Mouse (Mus musculus): ENCODE measurements at regions not wholly inside any gene's neighbourhood (a gene's known extent, or its start where the extent isn't known, plus 50 kb on each side); places are given as distances from the start of the nearest gene placed in this dataset.

DNA sequence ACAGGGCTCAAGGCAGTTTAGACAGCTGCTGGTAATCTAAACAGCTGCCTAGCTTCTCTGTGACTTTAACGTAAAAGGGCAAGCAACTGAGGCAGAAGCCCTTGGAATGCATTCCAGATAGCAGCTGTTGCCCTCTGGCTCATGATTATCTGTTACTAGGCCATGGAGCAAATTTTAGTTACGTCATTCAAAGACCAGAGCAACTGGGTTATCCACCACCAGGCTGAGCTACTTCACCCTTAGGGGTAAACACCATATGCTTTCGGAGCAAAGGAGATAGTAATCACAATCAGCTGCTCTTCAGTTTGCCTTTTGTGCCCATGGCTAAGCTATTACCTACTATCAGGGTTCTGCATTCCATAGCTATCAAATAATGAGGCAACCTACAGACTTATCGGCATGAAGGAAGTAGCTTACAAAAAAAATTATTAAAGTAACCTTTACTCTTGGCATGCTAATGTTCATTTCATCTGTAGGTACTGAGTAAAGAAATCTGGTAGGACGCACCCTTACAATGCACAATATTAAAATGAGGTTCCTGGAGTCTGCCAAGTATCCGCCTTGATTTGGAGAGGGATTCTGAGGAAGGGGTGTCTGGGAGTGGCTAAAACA is 212.2 kb downstream of the Car2 start:
- Histone ChIP-seq H3K4me3 (ENCODE audit: low read depth, low read length) (no peak overlapping the region), H3K36me3 (ENCODE audit: control insufficient read depth, insufficient read depth, low read length) (no peaks in the 10 kb centered on the region), H3K4me1 (ENCODE audit: control insufficient read depth, insufficient read depth, insufficient read length, low read length) (no peaks in the 10 kb centered on the region), H3K27me3 (ENCODE audit: control insufficient read depth, insufficient read depth, low read length) (no peaks in the 10 kb centered on the region), H3K27ac (ENCODE audit: insufficient read depth, low read depth, low read length) (no peak overlapping the region)
- WGBS: 32% methylated on average over 6 of the region's 6 CpGs
- no peak for TF ChIP-seq CTCF (IDR thresholded peaks at IDR 0.05; ENCODE audit: extremely low read depth, insufficient read length, insufficient replicate concordance, low read depth, low read length)
- TF ChIP-seq POLR2A (IDR thresholded peaks at IDR 0.05; ENCODE audit: low read depth, low read length): no peak

DNA sequence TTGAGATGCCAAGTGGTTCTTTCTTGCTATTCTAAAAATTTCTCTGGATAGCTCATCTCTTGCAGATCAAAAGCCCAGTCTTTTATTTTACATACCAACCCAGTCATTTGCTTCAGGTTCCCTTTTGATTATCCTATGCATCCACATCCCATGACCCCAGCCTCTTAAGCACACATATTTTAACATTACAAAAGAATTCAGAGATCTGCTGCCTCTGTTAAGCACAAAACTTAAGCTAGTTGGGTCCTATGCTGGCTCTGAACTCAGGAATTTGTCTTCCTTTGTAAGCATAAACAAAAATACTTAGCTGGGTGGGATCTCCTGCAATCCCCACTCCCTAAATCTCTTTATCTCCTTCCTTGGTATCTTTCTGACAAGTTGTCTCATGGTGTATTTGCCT is 212.9 kb downstream of the Car2 start:
- TF ChIP-seq CTCF (IDR thresholded peaks at IDR 0.05; ENCODE audit: extremely low read depth, insufficient read length, insufficient replicate concordance, low read depth, low read length) (no peak), POLR2A (IDR thresholded peaks at IDR 0.05; ENCODE audit: low read depth, low read length) (no peak)
- Histone ChIP-seq H3K27ac (ENCODE audit: insufficient read depth, low read depth, low read length) (no peak overlapping the region), H3K4me3 (ENCODE audit: low read depth, low read length) (no peak overlapping the region), H3K27me3 (ENCODE audit: control insufficient read depth, insufficient read depth, low read length) (no peaks in the 10 kb centered on the region), H3K4me1 (ENCODE audit: control insufficient read depth, insufficient read depth, insufficient read length, low read length) (no peaks in the 10 kb centered on the region), H3K36me3 (ENCODE audit: control insufficient read depth, insufficient read depth, low read length) (no peaks in the 10 kb centered on the region)

DNA sequence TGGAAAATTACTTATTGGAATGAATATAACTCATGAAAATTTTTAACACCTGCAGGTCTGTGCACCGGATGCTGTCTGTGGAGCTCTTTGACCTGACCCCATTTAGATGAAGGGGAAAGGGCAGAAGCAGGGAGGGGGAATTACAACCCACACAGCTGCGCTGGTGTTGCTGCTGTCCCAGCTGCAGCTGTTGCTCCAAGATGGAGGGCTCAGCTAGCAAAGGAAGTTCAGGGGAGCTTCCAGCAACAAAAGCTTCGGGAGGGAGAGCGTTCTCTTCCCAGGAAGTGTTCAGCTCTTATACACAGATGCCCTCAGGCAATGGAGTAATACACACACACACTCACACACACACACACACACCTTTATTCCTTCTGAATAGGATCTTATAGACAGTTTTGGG is 219.6 kb downstream of the Car2 start:
- TF ChIP-seq POLR2A (IDR thresholded peaks at IDR 0.05; ENCODE audit: low read depth, low read length): no peak
- TF ChIP-seq CTCF (IDR thresholded peaks at IDR 0.05; ENCODE audit: extremely low read depth, insufficient read length, insufficient replicate concordance, low read depth, low read length): no peak
- WGBS: 75% methylated on average over 4 of the region's 4 CpGs
- Histone ChIP-seq H3K27ac (ENCODE audit: insufficient read depth, low read depth, low read length) (no peak overlapping the region), H3K27me3 (ENCODE audit: control insufficient read depth, insufficient read depth, low read length) (no peaks in the 10 kb centered on the region), H3K4me1 (ENCODE audit: control insufficient read depth, insufficient read depth, insufficient read length, low read length) (no peaks in the 10 kb centered on the region), H3K36me3 (ENCODE audit: control insufficient read depth, insufficient read depth, low read length) (no peaks in the 10 kb centered on the region), H3K4me3 (ENCODE audit: low read depth, low read length) (no peak overlapping the region)

DNA sequence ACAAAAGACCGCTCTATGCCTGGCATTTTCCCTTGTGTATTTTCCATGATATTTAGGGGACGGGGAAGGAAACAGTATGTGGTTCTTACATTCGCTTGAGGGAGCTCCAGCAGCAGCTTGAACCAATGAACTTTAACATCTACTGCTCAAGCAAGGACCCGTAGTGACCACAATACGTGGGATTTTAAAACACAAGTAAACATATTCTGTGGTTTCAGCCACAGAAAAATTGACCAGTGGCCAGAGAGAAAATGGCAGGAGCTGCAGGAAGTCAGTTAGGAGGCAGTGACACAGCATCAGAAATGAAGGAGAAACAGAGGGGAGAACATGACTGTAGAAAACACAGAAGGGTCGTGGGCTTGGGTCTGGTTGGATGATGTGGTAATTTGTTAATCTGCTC is 220.2 kb downstream of the Car2 start:
- 79% methylated on average over 6 of the region's 6 CpGs for WGBS
- no peaks in the 10 kb centered on the region for H3K27me3 ChIP-seq (ENCODE audit: control insufficient read depth, insufficient read depth, low read length)
- no peak overlapping the region for H3K4me3 ChIP-seq (ENCODE audit: low read depth, low read length)
- no peaks in the 10 kb centered on the region for H3K36me3 ChIP-seq (ENCODE audit: control insufficient read depth, insufficient read depth, low read length)
- H3K4me1 ChIP-seq (ENCODE audit: control insufficient read depth, insufficient read depth, insufficient read length, low read length): no peaks in the 10 kb centered on the region
- no peak overlapping the region for H3K27ac ChIP-seq (ENCODE audit: insufficient read depth, low read depth, low read length)
- TF ChIP-seq CTCF (IDR thresholded peaks at IDR 0.05; ENCODE audit: extremely low read depth, insufficient read length, insufficient replicate concordance, low read depth, low read length) (no peak), POLR2A (IDR thresholded peaks at IDR 0.05; ENCODE audit: low read depth, low read length) (no peak)

DNA sequence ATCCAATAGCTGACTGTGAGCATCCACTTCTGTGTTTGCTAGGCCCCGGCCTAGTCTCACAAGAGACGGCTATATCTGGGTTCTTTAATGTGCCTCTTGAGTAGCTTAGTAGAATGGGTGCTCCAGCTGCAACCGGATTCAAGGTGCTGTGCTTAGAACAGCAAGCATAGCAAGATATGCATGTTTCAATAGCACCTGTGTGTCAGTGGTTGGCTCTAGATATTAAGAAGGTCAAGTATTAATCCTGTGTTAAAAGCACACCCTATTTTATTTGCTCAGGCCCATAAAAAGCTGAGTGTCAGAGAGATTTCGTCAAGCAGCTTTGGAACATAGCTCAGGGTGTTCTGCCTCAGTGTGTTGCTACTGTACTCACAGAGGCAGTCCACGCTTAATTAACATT is 221.2 kb downstream of the Car2 start:
- no peak for TF ChIP-seq POLR2A (IDR thresholded peaks at IDR 0.05; ENCODE audit: low read depth, low read length)
- no peak for TF ChIP-seq CTCF (IDR thresholded peaks at IDR 0.05; ENCODE audit: extremely low read depth, insufficient read length, insufficient replicate concordance, low read depth, low read length)
- Histone ChIP-seq H3K36me3 (ENCODE audit: control insufficient read depth, insufficient read depth, low read length) (no peaks in the 10 kb centered on the region), H3K4me1 (ENCODE audit: control insufficient read depth, insufficient read depth, insufficient read length, low read length) (no peaks in the 10 kb centered on the region), H3K27me3 (ENCODE audit: control insufficient read depth, insufficient read depth, low read length) (no peaks in the 10 kb centered on the region), H3K4me3 (ENCODE audit: low read depth, low read length) (no peak overlapping the region), H3K27ac (ENCODE audit: insufficient read depth, low read depth, low read length) (no peak overlapping the region)
- 37% methylated on average over 5 of the region's 5 CpGs for WGBS

DNA sequence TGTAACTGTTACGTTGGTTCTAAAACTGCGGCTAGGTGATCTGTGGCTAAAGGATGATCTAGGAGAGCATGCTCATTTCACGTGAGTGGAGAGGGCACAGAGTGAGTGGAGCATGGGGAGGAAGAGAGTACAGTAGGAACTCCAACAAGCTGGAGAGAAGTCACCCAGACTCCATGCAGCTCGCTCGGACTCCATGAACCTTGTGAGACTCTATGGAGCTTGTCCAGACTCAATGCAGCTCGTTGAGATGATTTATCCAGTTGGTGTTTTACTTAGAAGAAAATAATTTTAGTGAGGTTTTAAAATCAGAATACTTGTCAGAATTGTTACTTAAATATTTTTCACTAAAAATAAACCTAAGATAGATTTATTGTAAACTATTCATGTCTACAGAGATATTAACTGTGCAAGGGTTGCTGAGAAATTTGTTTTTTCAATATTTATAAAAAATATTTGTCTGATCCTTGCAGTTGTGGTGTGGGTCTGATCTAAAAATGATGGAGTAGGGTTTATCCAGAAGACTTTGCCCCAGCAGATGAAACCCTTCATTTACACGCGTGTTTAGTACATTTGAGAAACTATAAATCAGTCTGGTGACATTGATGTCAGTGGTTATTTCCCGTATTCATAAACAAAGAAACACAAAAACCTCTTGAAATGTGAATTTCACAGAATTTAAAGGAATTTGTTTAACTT is 222.3 kb downstream of the Car2 start:
- Histone ChIP-seq H3K4me1 (ENCODE audit: control insufficient read depth, insufficient read depth, insufficient read length, low read length) (no peaks in the 10 kb centered on the region), H3K4me3 (ENCODE audit: low read depth, low read length) (no peak overlapping the region), H3K27me3 (ENCODE audit: control insufficient read depth, insufficient read depth, low read length) (no peaks in the 10 kb centered on the region), H3K36me3 (ENCODE audit: control insufficient read depth, insufficient read depth, low read length) (no peaks in the 10 kb centered on the region), H3K27ac (ENCODE audit: insufficient read depth, low read depth, low read length) (no peak overlapping the region)
- 84% methylated on average over 9 of the region's 9 CpGs for WGBS
- TF ChIP-seq CTCF (IDR thresholded peaks at IDR 0.05; ENCODE audit: extremely low read depth, insufficient read length, insufficient replicate concordance, low read depth, low read length): no peak
- no peak for TF ChIP-seq POLR2A (IDR thresholded peaks at IDR 0.05; ENCODE audit: low read depth, low read length)

DNA sequence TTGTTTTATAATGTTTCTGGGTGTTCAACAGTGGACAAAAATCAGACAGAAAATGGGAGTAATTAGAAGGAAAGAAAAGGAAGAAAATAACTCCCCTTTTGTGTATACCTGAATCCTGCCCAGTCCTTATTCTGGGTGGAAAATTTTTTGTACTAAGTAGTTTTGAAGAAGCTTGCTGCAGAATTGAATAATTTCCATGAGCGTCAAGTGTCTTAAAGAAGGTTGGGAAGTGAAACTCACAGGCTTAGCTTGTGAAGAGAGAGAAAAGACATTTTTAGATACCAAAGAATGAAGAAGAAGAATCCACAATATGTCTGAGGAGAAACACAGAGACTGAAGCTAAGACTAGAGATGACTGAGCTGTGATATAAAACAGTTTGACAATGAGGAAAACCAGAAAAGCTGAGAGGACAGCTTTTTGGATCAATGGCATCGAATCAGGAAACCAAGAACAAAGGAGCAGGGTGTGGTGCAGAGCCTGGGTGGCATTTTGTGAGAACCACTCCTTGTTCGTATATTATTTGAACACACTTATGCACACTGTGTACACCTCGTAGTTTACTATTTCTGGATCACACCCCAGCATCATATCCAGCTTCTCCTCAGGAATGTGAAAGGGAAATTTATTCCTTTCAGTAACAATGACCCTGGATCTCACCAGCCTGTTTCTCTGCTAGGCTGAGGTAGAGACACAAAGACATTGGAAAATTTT is 221.9 kb downstream of the Gm9733 start:
- WGBS: 38% methylated on average over 4 of the region's 4 CpGs
- H3K27me3 ChIP-seq (ENCODE audit: control insufficient read depth, insufficient read depth, low read length): no peaks in the 10 kb centered on the region
- no peaks in the 10 kb centered on the region for H3K36me3 ChIP-seq (ENCODE audit: control insufficient read depth, insufficient read depth, low read length)
- TF ChIP-seq POLR2A (IDR thresholded peaks at IDR 0.05; ENCODE audit: low read depth, low read length): no peak
- no peak for TF ChIP-seq CTCF (IDR thresholded peaks at IDR 0.05; ENCODE audit: extremely low read depth, insufficient read length, insufficient replicate concordance, low read depth, low read length)
- H3K4me3 ChIP-seq (ENCODE audit: low read depth, low read length): no peak overlapping the region
- no peak overlapping the region for H3K27ac ChIP-seq (ENCODE audit: insufficient read depth, low read depth, low read length)
- no peaks in the 10 kb centered on the region for H3K4me1 ChIP-seq (ENCODE audit: control insufficient read depth, insufficient read depth, insufficient read length, low read length)

All from small intestine, adult 2 months (tissue).